Mouse (Mus musculus) lung, adult 2 months (tissue): ENCODE data around the gene Pate2.

Experiments used
- CTCF ChIP-seq: fragments of 200-500 bp; IDR thresholded peaks from 2 replicates; pipeline ENCODE4 v1.5.1; 2011; ENCODE audit warnings: mild to moderate bottlenecking, low read length, control low read depth; ENCODE audit not compliant: insufficient read depth
- POLR2A ChIP-seq: fragments of 200-500 bp; IDR thresholded peaks from 2 replicates; pipeline ENCODE4 v1.6.1; 2011; ENCODE audit warnings: low read depth, mild to moderate bottlenecking, control low read depth, low read length, borderline replicate concordance; ENCODE audit errors: extremely low read depth

- TF ChIP-seq CTCF (no peak), POLR2A (no peak)
Observed at GRCm38 (mm10) chr9:35522241-35522640, 47.8 kb upstream of the Pate2 start.
